Mouse (Mus musculus) skeletal muscle tissue, adult 2 months (tissue): ENCODE measurements at regions not wholly inside any gene's neighbourhood (a gene's known extent, or its start where the extent isn't known, plus 50 kb on each side); places are given as distances from the start of the nearest gene placed in this dataset.
"Not testable (repeated sequence)": the region's sequence is repeated elsewhere in the genome, so short reads cannot be mapped to it uniquely, and the experiment has no call there.

Experiments used
- DNase-seq: peaks from one replicate; pipeline ENCODE4 v3.0.0-alpha.2; 2012; ENCODE audit warnings: low read depth, low spot score

DNA sequence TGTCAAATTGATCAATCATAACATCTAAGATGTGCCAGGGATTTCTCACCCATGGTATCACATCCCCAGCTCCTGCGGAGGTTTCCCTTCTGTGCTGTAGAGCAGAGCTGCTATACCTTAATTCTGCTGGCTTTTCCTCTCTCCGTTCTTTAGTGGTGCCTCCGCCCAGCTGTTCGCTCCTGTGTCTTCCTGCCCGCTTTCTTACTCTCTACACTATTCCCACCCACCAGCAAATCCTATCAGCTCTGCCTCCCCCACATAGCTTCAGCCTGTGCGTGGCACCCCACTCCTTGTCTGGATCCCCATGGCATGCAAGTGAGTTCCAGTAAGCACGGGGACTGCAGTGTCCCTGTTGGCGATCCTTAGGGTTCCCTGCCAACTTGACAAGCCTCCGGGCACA lies 204.0 kb upstream of the Hs6st1 start:
- DNase-seq, result no peak

GRCm38 (mm10) chr1:35865263-35865662 lies 202.9 kb upstream of the Hs6st1 start:
- no peak for DNase-seq

DNA sequence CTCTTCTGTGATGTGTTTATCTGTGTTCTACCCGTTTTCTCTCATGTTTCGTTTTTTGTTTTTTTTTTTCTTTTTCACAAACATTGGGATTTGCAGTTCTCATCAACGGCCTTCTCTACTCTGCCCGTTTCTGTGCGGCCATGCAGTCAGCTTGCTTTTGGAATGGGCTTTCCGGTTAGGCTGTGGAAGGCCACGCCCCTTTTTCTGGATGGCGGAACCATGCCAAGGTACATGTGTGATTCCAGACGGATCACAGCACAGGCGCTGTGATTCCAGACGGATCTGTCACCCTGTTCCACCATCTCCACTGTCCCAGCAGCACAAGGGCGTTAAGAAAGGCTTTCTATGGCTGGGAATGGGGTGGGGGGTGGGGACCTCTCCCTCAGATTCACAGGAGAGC lies 201.6 kb upstream of the Hs6st1 start:
- no peak for DNase-seq

- DNase-seq, result peak; percentile 59
Observed at GRCm38 (mm10) chr1:35869381-35870143, 198.6 kb upstream of the Hs6st1 start.

DNA sequence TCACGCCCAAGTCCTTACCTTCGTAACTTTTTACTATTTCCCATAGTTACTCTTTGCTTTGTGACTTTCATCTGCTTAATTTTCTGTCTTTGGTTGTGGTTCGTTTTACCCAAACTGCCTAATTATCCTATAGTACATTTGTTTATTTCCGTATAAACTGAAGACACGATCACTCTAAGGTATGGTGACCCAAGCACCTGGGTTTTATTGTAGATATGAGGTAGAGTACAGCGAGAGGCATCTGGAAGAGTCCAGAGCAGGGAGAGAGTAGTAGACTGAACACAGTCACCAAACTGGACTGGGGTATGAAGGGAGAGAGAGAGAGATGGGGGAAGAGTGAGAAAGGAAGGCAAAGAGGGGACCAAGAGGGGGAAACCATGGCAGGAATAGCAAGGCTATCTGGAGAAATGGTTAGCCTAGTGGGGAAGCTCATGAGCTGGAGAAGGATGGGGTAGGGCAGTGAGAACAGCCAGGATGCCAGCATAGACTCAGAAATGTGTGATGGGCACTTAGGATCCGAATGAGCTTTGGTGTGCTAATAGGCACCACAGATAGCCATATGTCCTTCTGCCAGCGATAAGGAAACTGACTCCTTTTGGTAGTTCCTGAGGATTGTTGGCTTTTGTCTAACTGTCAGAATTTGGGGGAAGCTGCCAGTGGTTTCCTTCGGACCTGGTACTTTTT lies 197.9 kb upstream of the Hs6st1 start:
- no peak for DNase-seq

GRCm38 (mm10) chr1:35873038-35873437 lies 195.2 kb upstream of the Hs6st1 start:
- DNase-seq, result no peak

DNA sequence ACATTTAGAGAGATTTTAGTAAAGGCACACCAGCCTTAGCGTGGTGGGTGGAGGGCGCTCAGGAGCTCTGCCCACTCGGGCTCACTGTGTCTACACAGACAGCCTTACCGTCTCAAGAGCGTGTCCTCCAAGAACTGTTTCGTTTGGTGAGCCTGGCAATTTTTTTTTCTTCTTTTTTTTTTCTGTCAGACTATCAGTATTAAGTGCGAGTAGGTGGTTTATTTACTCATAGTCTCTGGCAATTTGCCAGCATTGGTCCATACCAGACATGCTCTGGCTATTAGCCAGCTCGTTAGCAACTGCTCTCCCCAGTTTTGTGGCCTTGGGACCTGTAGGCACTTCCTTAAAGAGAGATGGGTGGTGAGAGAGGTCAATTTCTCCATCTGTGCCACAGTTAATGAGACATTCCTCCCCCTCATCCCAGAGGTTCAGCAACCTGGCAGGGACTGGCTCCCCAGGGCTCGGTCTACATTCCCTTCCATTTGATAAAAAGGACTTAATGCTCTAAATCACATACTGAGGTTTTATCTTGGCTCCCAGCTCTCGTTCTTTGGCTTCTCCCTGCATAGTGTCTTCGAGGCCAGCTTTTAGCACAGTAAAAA lies 192.9 kb upstream of the Hs6st1 start:
- peak; percentile 26 for DNase-seq

DNA sequence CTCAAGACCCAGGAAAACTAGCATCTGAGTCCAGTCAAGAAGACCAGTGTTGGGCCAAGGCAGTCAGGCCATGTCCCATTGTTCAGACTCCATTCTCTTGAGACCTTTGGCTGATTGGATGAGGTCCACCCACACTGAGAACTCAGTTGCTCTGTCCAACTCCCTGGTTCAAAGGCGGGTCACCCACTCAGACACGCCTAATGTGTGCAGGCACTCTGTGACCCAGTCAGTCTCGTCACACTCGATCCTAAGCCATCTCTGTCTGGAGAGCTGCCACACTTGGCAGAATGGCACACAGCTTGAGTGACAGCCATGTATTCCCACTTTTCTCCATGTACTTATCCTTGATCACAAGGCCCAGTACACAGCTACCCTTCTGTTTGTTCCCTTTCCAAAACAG lies 189.8 kb upstream of the Hs6st1 start:
- peak; percentile 21 for DNase-seq

DNA sequence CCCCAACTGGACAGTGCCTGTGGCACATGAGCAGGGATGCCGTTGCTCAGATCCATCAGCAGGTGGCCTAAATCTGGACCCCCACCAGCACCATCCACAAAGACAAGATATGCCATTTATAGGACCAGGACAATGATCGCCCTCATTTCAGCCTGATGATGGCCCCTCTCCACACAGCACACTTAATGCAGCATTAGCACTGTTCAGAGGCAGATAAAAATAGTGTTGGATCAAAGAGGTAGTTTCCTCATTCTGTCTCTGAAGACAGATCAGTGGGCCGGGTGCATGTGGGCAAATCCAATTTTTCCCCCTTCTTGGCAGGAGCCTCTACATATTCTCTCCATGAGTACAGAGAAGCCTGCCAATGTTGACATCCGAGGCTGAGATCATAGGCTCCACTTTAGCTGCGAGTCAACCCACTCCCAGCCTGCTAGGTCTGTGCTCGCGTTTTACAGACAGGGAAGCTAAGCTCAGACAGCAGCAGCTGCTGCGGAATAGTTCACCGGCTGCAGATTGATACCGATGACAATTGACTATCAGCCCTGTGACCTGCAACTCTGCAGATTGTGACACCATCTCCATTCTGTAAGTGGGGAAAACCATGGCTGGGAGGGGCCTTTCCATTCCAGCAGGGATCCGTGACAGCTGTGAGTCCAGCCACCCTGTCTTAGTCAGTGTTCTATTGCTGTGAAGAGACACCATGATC lies 188.7 kb upstream of the Hs6st1 start:
- DNase-seq, result peak; percentile 69

DNA sequence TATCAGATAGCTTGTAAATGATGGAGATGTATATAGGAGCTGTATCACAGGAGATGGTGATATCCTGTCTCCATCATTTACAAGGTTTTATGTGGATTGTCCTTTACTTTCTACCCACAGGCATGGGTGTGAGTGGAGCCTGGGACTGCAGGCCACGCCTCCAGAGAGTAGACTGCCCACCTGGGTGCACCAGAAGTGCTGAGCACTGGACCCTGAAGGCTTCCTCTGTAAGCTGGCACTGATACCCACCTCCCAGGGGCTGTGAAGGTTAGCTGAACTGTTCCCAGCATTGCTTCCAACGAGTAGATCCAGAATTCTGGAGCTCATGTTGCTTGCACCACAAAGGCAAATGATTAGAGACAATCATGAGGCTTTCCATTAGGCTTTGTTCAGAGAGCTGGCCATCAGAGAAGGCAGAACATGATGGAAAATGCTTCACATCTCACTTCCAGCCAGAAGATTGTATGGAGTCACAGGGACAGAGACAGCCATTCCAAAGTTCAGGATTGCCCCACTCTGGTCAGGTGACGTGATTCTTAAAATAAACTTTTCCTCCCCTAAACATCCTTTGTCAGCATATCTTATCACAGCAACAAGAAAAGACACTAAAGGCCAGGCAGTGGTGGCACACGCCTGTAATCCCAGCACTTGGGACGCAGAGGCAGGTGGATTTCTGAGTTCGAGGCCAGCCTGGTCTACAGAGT lies 187.5 kb upstream of the Hs6st1 start:
- no peak for DNase-seq

- no peak for DNase-seq
Observed at GRCm38 (mm10) chr1:35881521-35881920, 186.7 kb upstream of the Hs6st1 start.

- no peak for DNase-seq
Observed at GRCm38 (mm10) chr1:35882101-35882500, 186.1 kb upstream of the Hs6st1 start.

- DNase-seq, result no peak
Observed at GRCm38 (mm10) chr1:35889731-35890499, 178.3 kb upstream of the Hs6st1 start.

DNA sequence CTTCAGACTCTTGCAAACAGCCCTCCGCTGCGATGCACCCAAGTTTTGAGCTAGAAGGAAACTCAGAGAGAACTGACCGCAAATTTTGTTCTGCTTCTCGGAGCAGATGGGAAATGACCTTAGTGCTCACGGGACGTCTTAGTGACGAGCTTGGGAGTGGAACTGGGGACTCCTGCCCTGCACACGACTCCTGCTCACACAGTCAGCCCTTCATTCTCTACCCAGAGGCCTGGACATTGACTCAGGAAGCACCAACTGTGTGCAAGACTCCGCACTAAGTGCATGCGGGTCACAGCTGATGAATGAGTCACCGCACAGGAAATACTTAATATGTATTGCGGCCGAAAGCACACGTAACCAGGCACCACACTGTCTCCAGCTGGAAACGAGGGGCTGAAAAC lies 177.7 kb upstream of the Hs6st1 start:
- no peak for DNase-seq

- DNase-seq, result no peak
Observed at GRCm38 (mm10) chr1:35899536-35899935, 168.7 kb upstream of the Hs6st1 start.

GRCm38 (mm10) chr1:35904001-35904547 lies 164.1 kb upstream of the Hs6st1 start:
- no peak for DNase-seq

DNA sequence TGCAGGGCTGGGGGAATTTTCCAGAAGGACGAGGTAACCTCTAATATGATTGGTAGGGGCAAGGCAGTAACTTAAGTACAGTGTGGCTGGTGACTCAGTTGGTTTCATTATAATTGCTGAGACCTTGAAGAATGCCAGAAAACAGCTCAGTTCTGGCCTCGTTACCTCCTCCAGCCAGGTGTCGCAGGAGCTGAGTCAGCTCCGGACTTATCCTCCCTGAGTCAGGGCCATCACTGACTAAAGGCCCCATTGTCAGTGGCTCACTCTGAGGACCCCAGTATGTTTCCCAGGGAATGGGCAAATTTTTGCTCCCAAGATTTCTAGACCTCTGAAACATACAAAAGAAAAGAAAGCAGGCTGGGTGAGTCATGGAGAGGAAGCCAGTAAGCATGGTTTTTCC lies 154.6 kb upstream of the Hs6st1 start:
- no peak for DNase-seq

DNA sequence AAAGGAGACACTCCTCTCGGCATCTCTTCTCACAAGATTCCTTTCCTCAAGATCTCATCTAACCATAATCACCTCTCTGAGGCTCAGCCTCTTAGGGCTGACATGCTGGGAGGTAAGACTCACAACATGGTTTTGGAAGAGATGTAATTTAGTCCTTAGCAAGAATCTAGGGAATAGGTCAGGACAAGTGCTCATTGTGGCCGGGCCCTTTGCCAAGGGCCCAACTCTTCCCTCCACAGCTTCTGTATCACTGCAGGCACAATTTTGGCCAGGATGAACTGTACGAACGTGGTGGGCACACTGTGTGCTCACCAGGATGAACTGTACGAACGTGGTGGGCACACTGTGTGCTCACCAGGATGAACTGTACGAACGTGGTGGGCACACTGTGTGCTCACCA lies 154.0 kb upstream of the Hs6st1 start:
- not testable (repeated sequence) for DNase-seq

DNA sequence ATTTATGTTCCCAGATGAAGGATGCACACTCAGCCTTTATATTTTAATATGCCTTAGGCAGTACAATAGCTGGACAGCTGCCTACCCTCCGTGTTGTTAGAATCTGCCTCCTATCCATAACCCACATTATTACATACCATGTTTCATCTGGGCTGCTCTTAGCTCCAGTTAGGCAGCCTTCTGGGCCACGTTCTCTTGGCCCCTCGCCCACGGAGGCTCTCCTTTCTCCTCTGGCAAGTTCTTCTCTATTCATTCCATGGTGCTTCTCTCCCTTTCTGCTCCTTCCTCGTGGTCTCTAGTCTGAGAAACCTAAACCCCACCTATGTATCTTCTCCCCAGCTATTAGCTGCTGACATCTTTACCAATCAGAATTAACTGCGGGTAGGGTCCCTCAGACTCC lies 152.7 kb upstream of the Hs6st1 start:
- DNase-seq, result no peak
